Mouse (Mus musculus) liver, embryonic 14.5 days (tissue): ENCODE data around the gene Elmsan1.

Experiments
- CTCF ChIP-seq: IDR thresholded peaks from 2 replicates; pipeline ENCODE4 v1.5.1; 2016; ENCODE audit warnings: antibody characterized with exemption, low read depth, control low read depth
- EP300 ChIP-seq: IDR thresholded peaks from 2 replicates; pipeline ENCODE4 v1.6.1; 2016; ENCODE audit warnings: antibody characterized with exemption, low read depth

DNA sequence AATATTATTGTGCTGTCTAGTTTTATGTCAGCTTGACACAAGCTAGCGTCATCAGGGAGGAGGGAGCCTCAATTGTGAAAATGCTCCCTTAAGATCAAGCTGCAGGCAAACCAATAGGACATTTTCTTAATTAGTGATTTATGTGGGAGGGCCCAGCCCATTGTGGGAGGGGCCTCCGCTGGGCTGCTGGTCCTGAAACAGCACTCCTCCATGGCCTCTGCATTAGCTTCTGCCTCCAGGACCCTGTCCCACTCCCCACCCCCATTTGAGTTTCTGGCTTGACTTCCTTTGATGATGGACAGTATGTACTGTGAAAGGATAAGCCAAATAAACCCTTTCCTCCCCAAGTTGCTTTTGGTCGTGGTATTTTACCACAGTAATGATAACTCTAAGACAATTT, 111.7 kb downstream of the Elmsan1 start:
- no peak for TF ChIP-seq EP300
- no peak for TF ChIP-seq CTCF
